Mouse (Mus musculus): ENCODE data around the gene Asns.

GRCm38 (mm10) chr6:7741721-7742120, 48.7 kb upstream of the Asns start:
- TF ChIP-seq CTCF (IDR thresholded peaks at IDR 0.05; ENCODE audit: borderline replicate concordance, insufficient read depth, low read depth, low read length) = no peak
- TF ChIP-seq POLR2A (IDR thresholded peaks at IDR 0.05; ENCODE audit: borderline replicate concordance, insufficient read depth, low read length) = no peak
